Mouse (Mus musculus) mouse trophoblast stem cell (cell line): ENCODE results near the gene Ddx54.

Source experiments
- in situ Hi-C, 2 experiments: fragments of 300-500 bp; cut with MseI, MboI; formaldehyde crosslinking; loops; 2 replicates in 1 of 2; 3 replicates in 1 of 2; pipeline ENCODE4 v1.15.1; 2025

Gene Ddx54

GRCm38 (mm10) chr5:120612442-120612821 lies at the start of gene Ddx54, which contains the start of gene Rita1:
Gene Ddx54 (plus strand): TSS chr5:120612739.
Gene Rita1 (minus strand): TSS chr5:120612589.
- in situ Hi-C loops = no loop called here

GRCm38 (mm10) chr5:120562956-120563913 lies 49.3 kb upstream of the Ddx54 start:
- in situ Hi-C loops = no loop called here

- in situ Hi-C loops = no loop called here
Observed at GRCm38 (mm10) chr5:120563914-120564311, 48.6 kb upstream of the Ddx54 start.

GRCm38 (mm10) chr5:120565171-120565905 lies 47.2 kb upstream of the Ddx54 start:
- in situ Hi-C loops = no loop called here

DNA sequence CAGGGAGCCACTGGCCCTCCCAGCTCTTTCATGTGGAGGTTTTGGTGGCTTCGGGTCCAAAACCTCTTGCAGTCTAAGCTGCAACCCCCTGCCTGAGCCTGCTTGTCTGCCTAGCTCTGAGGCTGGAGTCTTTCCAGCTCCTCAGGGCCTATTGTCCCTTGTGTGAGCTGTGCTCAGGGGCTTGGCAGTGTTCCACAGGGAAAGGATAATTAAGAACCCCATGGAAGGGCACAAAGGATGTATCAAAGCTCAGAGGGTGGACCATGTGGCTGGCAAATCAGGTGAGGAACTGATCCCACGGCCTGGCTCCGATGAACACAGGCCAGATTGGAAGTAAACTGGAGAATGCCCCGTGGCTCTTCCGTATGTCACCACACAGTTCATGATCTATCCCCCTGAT lies 46.4 kb upstream of the Ddx54 start:
- in situ Hi-C loops = no loop called here

- in situ Hi-C loops = no loop called here
Observed at GRCm38 (mm10) chr5:120566681-120567252, 45.8 kb upstream of the Ddx54 start.

- in situ Hi-C loops = no loop called here
Observed at GRCm38 (mm10) chr5:120567253-120567701, 45.3 kb upstream of the Ddx54 start.

- in situ Hi-C loops = no loop called here
Observed at GRCm38 (mm10) chr5:120567761-120568211, 44.8 kb upstream of the Ddx54 start.

DNA sequence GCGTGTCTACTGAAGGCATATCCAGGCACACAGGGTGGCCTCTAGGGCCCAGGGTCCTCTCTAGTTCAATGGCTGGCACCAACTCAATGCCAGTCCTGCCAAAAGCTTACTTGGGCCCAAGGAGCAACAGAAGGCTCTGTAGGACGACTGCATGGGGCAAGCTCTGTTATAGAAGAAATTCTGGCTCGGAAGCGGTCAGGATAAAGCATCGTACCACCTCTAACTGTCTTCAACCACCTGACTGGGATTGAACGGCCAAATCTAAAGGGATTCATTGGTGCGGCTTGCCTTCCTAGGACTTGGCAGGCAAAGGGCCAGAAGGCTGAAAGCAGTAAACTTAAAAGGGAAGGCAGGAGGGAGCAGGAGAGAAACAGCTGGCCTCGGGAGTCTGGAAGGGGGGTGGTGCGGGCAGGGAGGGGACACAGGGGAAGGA lies 44.2 kb upstream of the Ddx54 start:
- in situ Hi-C loops = no loop called here

- in situ Hi-C loops = no loop called here
Observed at GRCm38 (mm10) chr5:120568964-120569363, 43.6 kb upstream of the Ddx54 start.

DNA sequence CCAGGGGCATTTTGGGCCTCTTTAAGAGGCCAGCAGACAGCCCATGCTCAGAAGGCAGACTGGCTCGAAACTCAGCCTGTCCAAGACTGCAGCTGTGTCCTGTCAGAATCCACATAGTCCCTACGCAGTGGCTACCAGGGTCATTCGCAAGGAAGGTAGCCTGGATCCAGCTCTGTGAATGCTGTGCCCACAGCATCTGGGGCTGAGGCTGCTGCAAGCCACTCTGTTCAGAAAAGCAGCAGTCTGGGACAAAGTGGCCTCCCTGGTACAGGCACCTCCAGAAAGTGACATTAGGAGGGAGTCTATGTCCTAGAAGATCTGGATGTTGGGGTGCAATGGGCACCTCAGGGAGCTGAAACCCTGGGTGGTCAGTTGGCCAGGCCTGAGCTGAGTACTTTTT lies 42.7 kb upstream of the Ddx54 start:
- in situ Hi-C loops = no loop called here

- in situ Hi-C loops = no loop called here
Observed at GRCm38 (mm10) chr5:120570289-120570897, 42.1 kb upstream of the Ddx54 start.

- in situ Hi-C loops = no loop called here
Observed at GRCm38 (mm10) chr5:120571056-120571740, 41.3 kb upstream of the Ddx54 start.

DNA sequence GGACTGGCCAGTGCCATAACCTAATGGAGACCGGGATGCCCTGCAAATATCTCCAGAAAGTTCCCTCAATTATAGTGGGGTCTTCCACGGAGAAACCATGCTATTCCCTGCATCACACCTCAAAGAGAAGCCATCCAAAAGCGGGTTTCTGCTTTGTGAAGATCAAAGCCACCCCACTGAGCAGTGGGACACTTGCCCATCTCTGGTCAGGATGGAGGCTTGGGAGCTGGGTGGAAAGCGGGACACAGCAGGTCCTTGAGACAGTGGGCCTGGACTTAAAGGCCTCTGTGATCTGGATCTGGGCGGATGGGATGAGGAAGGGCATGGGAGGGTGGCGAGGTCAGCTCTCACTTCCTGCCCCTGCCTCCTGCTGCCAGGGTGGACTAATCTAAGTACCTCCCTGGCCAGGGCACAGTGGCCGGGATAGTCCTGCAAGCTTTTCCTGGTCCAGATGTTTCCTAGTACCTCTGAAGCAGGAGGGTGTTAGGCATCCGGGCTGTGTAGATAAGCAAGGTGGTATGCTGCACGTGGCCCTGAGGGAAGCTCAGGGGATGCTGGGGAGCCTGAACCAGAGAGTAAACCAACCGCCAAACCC lies 38.0 kb upstream of the Ddx54 start:
- in situ Hi-C loops = no loop called here

DNA sequence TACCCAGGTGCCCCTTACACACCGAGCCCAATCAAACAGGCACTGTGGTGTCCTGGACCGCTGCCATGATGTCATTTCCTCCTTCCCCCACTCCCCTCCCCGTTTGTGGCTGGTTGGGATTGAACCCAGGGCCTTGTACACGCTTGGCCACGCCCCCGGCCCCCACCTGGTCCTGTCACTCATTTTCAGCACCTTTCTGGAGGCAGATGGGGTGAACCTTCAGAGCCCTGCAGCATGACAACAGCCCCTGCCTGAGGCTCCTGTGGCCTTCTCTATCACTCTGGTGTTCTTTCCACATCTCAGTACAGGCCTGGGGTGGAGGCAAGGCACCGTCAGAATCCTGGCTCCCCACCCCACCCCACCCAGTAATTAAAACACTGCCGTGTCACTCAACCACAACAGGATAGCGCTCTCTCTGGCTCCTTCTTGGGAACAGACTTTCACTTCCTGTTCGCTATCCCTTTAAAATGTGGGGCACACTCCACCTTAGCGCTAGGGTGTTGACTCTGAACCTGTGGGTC lies 35.7 kb upstream of the Ddx54 start:
- in situ Hi-C loops = no loop called here

GRCm38 (mm10) chr5:120577935-120578441 lies 34.6 kb upstream of the Ddx54 start:
- in situ Hi-C loops = no loop called here

GRCm38 (mm10) chr5:120578504-120579081 lies 33.9 kb upstream of the Ddx54 start:
- in situ Hi-C loops = no loop called here

DNA sequence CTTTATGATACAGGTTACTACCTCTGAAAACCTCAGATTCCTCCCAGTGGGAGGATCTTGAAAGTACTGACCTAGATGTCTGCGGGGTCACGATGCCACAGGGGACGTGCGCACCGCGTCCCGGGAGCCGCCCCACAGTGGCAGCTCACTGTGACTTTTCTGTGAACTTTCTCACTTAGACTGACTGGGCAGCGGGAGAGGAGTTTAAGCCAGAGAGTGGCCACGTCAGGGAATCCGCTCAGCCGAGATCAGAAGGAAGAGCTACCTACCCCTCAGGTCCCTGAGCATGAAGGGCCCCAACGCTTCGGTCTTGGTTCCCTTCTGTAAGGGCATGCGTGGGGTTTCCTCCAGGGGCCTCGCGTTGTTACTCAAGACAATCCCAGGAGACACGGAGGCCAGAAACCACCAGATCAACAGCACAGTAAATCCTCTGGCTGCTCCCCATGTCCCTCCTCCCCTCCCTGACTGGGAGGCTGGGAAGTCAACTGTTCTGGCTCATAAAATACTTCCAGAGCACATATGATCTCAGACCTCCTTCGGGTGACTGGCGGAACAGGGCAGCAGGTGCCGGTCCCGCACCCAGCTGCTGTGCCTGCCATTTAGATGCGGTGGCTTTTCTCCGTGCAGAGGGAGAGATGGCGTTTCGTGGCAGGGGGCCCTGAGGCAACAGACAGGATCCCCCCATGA lies 33.2 kb upstream of the Ddx54 start:
- in situ Hi-C loops = no loop called here
